Mouse (Mus musculus) brain, embryonic 14.5 days (tissue): ENCODE measurements around the gene Arid3b.

Experiments
- CTCF ChIP-seq: fragments of 200-500 bp; IDR thresholded peaks from 2 replicates; pipeline ENCODE4 v1.5.1; 2012; ENCODE audit warnings: inconsistent platforms, mild to moderate bottlenecking, moderate library complexity, borderline replicate concordance; ENCODE audit not compliant: insufficient read depth, insufficient read length; ENCODE audit errors: extremely low read depth
- POLR2A ChIP-seq: fragments of 200-500 bp; IDR thresholded peaks from 2 replicates; pipeline ENCODE4 v1.6.1; 2012; ENCODE audit warnings: mild to moderate bottlenecking, inconsistent platforms, borderline replicate concordance; ENCODE audit not compliant: poor library complexity, insufficient read depth, insufficient read length, severe bottlenecking; ENCODE audit errors: extremely low read depth

DNA sequence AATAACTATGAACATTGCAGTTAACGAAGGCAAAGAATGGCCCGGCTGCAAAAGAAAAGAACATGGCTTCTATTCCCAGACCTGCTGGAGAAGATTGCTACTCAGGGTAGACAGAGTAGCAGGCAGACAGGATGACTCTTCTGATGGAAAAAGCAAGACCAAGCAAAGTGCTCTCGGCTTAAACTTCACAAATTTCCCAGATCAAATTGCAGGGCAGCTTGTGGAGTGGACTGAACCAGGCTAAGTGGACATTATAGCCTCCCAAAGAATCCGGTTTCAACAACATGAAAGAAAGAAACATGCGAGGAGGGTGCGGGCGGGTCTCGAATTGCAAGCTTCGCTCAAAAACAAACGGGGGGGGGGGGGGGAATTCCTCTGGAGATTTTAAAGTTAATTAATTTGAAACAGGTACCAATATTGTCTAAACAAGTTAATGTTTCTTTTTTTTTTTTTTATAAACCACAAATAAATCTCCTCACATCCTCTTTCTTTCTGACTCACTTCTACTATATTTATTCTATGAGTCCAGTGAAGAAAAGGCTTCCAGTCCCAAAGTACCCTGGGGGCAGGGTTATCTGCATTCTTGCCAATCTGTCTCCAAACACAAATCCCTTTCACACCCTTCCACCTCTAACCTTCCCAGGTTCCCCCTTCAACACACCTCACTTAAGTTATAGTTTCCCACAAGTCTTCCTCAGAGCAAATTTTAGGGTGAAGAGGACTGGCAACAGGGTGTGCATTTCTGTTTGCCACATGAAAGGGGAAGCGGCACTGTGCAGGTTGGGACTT lies 1.8 kb downstream of the Arid3b start:
- no peak for TF ChIP-seq POLR2A
- no peak for TF ChIP-seq CTCF
